Mouse (Mus musculus): ENCODE data around the gene Cryzl2. TPM values are rescaled to one million over a fixed set of nuclear protein-coding genes. Genes with fewer than 3 reads are reported as not detected.

Cryzl2 gene
- total RNA-seq, 2 experiments from 2014 or later: 38.1 to 65.6 TPM

- no peak for DNase-seq (ENCODE audit: low spot score in 2 of 2)
These were observed 18.3 kb upstream of the Cryzl2 start for GRCm38 (mm10) chr1:157439973-157440641.

GRCm38 (mm10) chr1:157443026-157443722 lies 15.2 kb upstream of the Cryzl2 start:
- DNase-seq (ENCODE audit: low spot score in 2 of 2): peak in 1 of 2 experiments; percentile 26

GRCm38 (mm10) chr1:157443723-157444561 lies 14.4 kb upstream of the Cryzl2 start:
- no peak for DNase-seq (ENCODE audit: low spot score in 2 of 2)

- DNase-seq (ENCODE audit: low spot score in 2 of 2): no peak
These were observed 13.6 kb upstream of the Cryzl2 start for GRCm38 (mm10) chr1:157444632-157445300.

GRCm38 (mm10) chr1:157445398-157445910 lies 12.9 kb upstream of the Cryzl2 start:
- DNase-seq (ENCODE audit: low spot score in 2 of 2): no peak

- DNase-seq (ENCODE audit: low spot score in 2 of 2): peak; percentile 58 to 70
These were observed 12.1 kb upstream of the Cryzl2 start for GRCm38 (mm10) chr1:157446325-157446724.

DNA sequence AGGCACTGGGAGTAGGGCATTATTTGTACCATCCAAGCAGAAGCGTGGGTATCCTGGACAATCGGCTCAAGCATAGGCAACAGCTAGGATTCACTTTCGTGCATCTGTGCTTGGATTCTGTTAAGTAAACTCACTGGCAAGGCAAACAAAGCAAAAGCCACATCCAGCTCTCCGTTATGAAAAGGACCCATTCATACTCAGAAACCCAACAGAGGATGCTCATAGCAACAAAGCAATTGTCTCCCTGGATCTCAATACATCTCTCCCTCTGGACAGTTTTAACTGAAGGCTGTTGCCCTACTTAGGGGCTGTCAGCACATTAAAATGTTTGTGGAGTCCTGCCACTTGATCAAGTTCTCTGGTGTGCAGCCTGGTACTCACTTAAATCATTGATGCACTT lies 11.2 kb upstream of the Cryzl2 start:
- DNase-seq (ENCODE audit: low spot score in 2 of 2): no peak

DNA sequence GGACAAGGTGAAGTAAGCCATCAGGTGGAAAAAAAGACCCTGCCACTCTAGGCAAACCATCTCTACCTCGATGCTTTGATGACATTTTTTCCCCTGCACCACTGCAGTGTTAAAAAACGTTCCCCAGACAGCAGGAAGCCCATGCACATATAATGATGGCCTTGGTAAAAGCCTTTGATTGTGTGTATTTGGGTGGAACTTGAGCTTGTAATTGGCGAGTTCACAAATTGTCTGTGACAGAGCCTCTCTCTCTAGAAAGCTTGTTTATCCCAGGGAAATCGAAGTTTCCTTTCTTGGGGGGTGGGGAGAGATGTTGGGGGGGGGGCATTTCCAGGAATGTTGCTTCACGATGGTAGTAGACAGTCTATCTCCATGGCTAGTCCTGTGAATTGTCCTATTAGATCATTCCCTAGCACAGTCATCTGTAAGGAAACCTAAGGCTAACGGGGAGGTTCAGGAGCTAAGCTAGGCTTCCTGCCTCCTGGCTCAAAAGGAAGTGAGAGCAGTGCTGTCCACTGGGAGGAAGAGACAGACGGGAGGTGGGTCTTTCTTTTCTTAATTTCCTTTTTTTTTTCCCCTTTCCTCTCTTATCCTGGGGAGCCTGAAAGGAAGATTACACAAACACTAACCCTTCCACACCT lies 10.1 kb upstream of the Cryzl2 start:
- DNase-seq (ENCODE audit: low spot score in 2 of 2): no peak

GRCm38 (mm10) chr1:157448805-157449188 lies 9.6 kb upstream of the Cryzl2 start:
- DNase-seq (ENCODE audit: low spot score in 2 of 2): no peak

DNA sequence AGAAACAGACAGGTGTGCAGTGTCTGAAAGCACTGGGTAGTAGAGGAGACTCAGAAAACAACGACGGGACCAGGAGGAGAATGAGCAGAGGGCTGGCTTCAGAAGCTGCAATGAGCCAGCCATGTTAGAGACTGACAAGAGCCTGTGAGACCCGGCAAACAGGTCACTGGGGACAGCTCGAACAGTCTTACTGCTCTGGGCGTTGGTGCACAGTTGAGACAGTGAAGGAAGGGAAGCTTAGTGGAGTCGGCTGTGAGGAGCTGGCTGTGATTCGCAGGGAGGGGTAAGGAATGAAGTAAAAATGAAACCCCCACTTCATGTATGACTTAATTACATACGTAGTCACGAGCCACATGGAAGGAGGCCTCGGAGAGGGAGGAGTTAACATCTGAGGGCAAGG lies 8.8 kb upstream of the Cryzl2 start:
- no peak for DNase-seq (ENCODE audit: low spot score in 2 of 2)

DNA sequence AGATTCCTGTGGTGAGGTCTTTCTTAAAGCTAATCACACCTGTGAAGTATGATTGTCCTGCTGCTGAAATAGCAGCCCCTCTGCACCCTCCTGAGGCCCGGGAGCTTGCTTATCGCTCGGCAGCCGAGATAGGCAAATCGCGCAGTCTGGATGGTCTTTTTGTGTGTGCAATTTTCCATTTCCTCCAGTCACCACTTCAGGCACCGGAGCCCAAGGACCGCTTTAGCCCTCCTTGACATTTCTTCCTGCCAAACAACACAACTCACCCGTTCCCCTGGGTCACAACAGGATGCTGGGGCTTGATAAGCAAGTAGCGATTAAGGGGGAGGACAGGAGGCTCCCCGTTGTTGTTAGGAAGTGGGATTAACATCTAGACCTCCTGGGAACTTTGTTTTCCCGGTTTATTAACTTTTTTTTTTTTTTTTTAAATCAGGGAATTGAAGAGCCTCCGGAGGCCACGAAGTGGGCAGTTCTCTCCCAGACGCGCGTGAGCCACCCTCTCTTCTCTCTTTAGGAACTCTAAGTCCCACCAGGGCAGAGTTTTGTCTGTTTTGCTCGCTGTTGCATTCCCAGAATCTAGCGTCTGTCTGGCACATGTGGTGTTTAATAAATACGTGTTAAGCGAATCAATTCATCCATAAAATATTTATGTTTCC lies 8.3 kb upstream of the Cryzl2 start:
- DNase-seq (ENCODE audit: low spot score in 2 of 2): no peak

DNA sequence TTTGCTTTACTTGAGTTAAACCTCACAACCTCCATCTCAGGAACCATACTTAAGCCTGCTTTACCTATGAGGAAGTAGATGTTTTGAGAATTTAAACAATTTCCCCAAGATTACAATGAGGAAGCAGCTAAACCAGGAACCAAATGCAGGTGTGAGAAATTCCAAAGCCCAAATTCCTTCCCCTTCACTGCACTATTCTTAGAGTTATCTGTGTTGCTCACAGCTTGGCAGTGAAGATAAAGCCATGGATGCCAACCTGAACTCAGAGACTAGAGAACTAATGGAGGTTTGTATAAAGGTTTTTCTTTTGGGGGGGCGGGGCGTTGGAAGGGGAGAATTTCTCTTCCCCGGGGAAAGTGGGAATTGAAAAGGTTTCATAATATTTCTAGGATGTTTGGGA lies 6.1 kb upstream of the Cryzl2 start:
- DNase-seq (ENCODE audit: low spot score in 2 of 2): no peak

DNA sequence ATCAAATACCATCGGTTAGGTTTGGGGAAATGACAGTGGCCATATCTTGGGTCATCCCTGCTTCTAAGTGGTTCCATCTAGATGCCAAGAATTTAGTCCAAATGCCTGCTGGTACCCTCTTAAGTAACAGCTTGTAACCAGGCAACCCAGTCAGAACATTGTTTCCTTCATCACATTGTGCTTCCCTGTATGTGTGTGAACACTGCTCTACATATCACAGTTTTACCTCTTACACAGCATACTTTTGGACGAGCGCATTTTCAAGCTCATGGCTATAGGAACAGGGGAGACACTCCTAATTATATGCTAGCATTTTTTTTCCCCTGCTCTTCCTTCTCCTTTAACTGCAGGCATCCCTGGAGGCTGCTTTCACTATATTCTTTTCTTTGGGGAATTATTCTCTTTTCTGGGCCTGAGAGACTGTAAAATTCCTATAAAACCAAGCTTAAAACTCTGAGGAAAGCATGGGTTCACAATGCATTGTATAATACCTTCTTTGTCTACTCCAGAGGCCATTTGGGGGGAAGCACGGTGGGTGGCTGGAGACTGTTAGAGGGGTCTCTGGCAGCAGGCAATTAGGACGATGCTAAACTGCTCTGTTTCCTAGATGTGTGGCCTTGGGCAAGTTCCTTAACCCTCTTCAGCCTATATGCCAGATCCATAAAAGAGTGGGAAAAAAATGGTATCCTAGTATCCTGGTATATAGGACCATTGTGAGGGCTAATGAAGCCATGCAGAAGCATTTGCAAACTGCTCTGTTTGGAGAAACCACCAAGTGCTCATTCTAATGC lies 5.4 kb upstream of the Cryzl2 start:
- DNase-seq (ENCODE audit: low spot score in 2 of 2): no peak

GRCm38 (mm10) chr1:157454876-157455275 lies 3.5 kb upstream of the Cryzl2 start:
- DNase-seq (ENCODE audit: low spot score in 2 of 2): no peak

DNA sequence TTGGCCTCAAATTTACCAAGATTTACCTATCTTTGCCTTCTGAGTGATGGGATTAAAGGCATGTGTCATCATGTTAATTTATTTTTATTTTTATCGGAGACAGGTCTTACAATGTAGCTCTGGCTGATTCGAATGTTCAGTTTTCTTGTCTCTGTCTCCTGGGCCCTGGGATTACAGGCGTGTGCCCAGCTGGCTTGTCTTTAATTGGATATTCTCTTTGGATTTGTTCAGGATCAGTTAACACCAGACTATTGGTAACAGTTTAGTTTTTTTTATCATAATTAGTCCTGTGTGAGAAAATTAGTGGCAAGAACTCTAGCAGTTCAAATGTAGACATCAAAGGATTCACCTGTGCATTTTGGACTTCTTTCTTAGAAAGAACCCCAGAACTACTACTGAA lies 588 bp upstream of the Cryzl2 start:
- no peak for DNase-seq (ENCODE audit: low spot score in 2 of 2)

- DNase-seq (ENCODE audit: low spot score in 2 of 2): no peak
These were observed 1.5 kb downstream of the Cryzl2 start for GRCm38 (mm10) chr1:157459904-157460303.

- no peak for DNase-seq (ENCODE audit: low spot score in 2 of 2)
These were observed 2.9 kb downstream of the Cryzl2 start for GRCm38 (mm10) chr1:157461276-157461675.

GRCm38 (mm10) chr1:157462336-157462735 lies 4.0 kb downstream of the Cryzl2 start:
- DNase-seq (ENCODE audit: low spot score in 2 of 2): no peak

GRCm38 (mm10) chr1:157465194-157465593 lies 6.8 kb downstream of the Cryzl2 start:
- peak; percentile 38 to 47 for DNase-seq (ENCODE audit: low spot score in 2 of 2)

Data from adrenal gland, adult 18-20 months (tissue).